Mouse (Mus musculus): Measurements from ENCODE around the gene Caskin1. TPM values are rescaled to one million over a fixed set of nuclear protein-coding genes. Genes with fewer than 3 reads are reported as not detected.

Caskin1 gene
- total RNA-seq, 2 experiments from 2014 or later = 0.15 to 0.20 TPM

Other genes with a start within 250 kb of the Caskin1 start
- gene Ccnf, start 237.1 kb upstream of the Caskin1 start, total RNA-seq (2021) = under 1 TPM; 0.62 to 0.65 TPM
- under 1 TPM in 1 of 2 experiments, not detected in 1; 0.05 TPM for gene Abca17, start 137.5 kb upstream of the Caskin1 start, total RNA-seq (2021)
- 10 to 100 TPM; 11.1 to 13.1 TPM for gene Abca3, start 136.7 kb upstream of the Caskin1 start, total RNA-seq (2021)
- 10 to 100 TPM; 60.6 to 64.6 TPM for gene Rnps1, start 74.0 kb upstream of the Caskin1 start, total RNA-seq (2021)
- gene Eci1, start 62.0 kb upstream of the Caskin1 start, total RNA-seq (2021) = 100 to 1,000 TPM; 472 to 487 TPM
- 1 to 10 TPM in 1 of 2 experiments, under 1 TPM in 1; 0.69 to 1.5 TPM for gene Dnase1l2, start 45.5 kb upstream of the Caskin1 start, total RNA-seq (2021)
- 10 to 100 TPM in 1 of 2 experiments, 1 to 10 TPM in 1; 9.8 to 10.1 TPM for gene E4f1, start 18.3 kb upstream of the Caskin1 start, total RNA-seq (2021)
- 10 to 100 TPM; 40.1 to 43.5 TPM for gene Pgp, start 18.2 kb upstream of the Caskin1 start, total RNA-seq (2021)
- not detected for gene Bricd5, start 14.7 kb upstream of the Caskin1 start, total RNA-seq (2021)
- gene Mlst8, start 9.5 kb upstream of the Caskin1 start, total RNA-seq (2021) = 10 to 100 TPM in 1 of 2 experiments, 1 to 10 TPM in 1; 8.1 to 10.3 TPM
- gene Traf7, start 39.3 kb downstream of the Caskin1 start, total RNA-seq (2021) = 10 to 100 TPM; 35.8 to 38.5 TPM
- not detected for gene Rab26, start 45.6 kb downstream of the Caskin1 start, total RNA-seq (2021)
- gene Pkd1, start 61.2 kb downstream of the Caskin1 start, total RNA-seq (2021) = 10 to 100 TPM; 34.1 to 34.5 TPM
- gene Tsc2, start 144.0 kb downstream of the Caskin1 start, total RNA-seq (2021) = 100 to 1,000 TPM; 104 to 108 TPM
- 1 to 10 TPM; 2.6 to 3.1 TPM for gene Nthl1, start 144.1 kb downstream of the Caskin1 start, total RNA-seq (2021)
- 100 to 1,000 TPM in 1 of 2 experiments, 10 to 100 TPM in 1; 88.2 to 103 TPM for gene Slc9a3r2, start 161.7 kb downstream of the Caskin1 start, total RNA-seq (2021)
- gene Npw, start 169.9 kb downstream of the Caskin1 start, total RNA-seq (2021) = not detected
- gene Zfp598, start 181.1 kb downstream of the Caskin1 start, total RNA-seq (2021) = 10 to 100 TPM; 16.4 to 17.2 TPM
- gene Syngr3, start 201.4 kb downstream of the Caskin1 start, total RNA-seq (2021) = under 1 TPM in 1 of 2 experiments, not detected in 1; 0.17 TPM
- gene Gfer, start 207.6 kb downstream of the Caskin1 start, total RNA-seq (2021) = 10 to 100 TPM; 24.0 to 24.3 TPM
- gene Noxo1, start 207.6 kb downstream of the Caskin1 start, total RNA-seq (2021) = under 1 TPM; 0.77 to 0.99 TPM
- 10 to 100 TPM; 18.0 to 20.1 TPM for gene Tbl3, start 219.1 kb downstream of the Caskin1 start, total RNA-seq (2021)
- gene Rnf151, start 229.5 kb downstream of the Caskin1 start, total RNA-seq (2021) = not detected
- gene Rps2, start 229.5 kb downstream of the Caskin1 start, total RNA-seq (2021) = 100 to 1,000 TPM; 701 to 738 TPM
- 1,000 to 10,000 TPM in 1 of 2 experiments, 100 to 1,000 TPM in 1; 976 to 1,178 TPM for gene Ndufb10, start 235.9 kb downstream of the Caskin1 start, total RNA-seq (2021)
- gene Rpl3l, start 239.2 kb downstream of the Caskin1 start, total RNA-seq (2021) = 100 to 1,000 TPM; 390 to 433 TPM
- gene Msrb1, start 248.0 kb downstream of the Caskin1 start, total RNA-seq (2021) = 100 to 1,000 TPM; 181 to 183 TPM

Data from heart, adult 18-20 months (tissue).